Mouse (Mus musculus) liver, embryonic 14.5 days (tissue): ENCODE measurements around the gene Wdr47.

Experiments
- CTCF ChIP-seq: IDR thresholded peaks from 2 replicates; pipeline ENCODE4 v1.5.1; 2016; ENCODE audit warnings: antibody characterized with exemption, low read depth, control low read depth
- EP300 ChIP-seq: IDR thresholded peaks from 2 replicates; pipeline ENCODE4 v1.6.1; 2016; ENCODE audit warnings: antibody characterized with exemption, low read depth

DNA sequence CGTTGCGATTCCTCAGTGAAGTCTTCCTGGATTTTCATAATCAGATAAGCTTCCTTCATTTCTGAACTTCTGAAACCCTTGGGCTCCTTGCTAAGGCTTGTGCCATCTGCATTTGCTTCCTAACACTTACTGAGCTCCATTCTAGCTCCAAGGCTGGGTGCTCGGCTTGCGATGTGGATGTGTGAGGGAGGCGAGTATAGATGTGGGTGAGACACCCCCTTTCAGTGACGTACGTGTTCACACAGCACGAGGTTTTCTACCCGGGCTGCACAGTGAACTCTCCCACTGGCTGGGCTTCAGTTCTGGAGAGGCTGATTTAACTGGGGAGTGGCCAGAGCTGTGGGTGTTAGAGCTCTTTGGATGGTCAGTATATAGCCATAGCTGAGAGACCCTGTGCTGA lies 67.5 kb downstream of the Wdr47 start:
- TF ChIP-seq CTCF (no peak), EP300 (no peak)
